Mouse (Mus musculus): ENCODE data around the gene Hist1h2bh.
"Not testable (repeated sequence)": the region's sequence is repeated elsewhere in the genome, so short reads cannot be mapped to it uniquely, and the experiment has no call there.

The Hist1h2bh gene

DNA sequence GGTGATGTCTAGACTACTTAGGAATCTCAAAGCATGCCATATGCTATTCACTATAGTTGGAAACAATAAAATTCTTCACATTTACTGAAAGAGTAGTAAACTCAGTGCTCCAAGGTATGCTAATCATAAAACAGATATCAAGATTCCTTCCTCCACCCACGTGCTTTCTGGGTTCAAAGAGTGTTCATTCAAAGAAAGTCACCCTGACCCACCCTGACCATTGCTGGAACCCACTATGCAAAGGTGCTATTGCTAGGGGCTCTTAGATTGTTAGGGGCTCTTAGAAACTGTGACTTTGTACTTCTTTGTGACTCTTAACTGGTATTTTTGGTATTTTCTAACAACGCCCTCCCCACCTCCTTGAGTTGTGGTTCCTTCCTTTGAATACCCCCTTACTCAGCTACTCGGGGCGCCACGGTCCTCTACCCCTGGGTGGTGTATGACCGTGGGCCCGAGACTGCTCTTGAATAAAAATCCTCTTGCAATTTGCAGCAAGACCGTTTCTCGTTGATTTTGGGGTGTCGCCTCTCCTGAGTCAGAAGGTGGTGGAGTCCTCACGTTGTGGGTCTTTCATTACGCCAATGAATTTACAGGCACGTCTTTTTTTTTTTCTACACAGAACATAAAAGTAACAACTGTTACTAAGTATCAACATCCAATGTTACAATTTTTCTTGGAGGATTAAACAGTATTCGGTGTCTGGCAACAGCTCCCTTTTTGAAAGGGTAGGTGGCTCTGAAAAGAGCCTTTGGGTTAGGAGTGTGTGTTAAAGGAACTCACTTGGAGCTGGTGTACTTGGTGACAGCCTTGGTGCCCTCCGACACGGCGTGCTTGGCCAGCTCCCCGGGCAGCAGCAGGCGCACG, 30.1 kb upstream of the Hist1h2bh start:
- not testable (repeated sequence) for DNase-seq

DNA sequence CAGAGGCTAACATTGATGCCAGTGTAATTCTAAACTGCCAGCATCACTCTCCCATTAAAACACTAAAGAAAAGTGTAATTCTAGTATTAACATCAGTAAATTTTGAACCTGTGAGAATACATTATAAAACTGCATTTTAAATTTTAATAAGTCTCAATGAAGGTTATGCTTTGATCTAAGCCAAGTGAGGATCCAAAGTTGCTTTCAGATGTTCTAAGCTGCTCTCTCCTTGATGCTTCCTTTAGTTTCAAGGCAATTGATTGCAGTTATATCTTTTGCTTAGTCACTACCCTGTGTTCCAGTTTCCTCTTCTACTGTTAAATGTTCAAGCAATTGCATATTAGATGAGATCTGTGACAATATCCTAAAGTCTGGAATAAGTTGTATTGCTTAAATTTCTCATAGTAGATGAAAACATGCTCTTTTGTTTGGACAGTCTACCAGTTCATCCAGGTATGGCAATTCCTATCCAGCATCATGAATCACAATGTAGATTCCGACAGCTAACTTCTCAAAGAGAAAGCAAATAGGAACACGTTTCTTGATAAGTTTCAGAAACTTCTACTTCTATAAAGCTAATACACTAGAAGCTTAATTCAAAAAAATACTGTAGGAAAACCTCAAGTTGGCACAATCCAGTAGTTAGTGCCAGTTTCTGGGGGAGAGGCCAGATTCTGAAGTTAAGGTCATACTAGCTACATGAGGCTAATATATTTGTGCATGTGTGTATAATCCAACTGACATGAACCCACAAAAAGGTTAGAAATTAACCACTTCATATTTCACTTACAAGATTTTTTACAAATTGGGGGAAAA, 29.2 kb upstream of the Hist1h2bh start:
- no peak for DNase-seq

DNA sequence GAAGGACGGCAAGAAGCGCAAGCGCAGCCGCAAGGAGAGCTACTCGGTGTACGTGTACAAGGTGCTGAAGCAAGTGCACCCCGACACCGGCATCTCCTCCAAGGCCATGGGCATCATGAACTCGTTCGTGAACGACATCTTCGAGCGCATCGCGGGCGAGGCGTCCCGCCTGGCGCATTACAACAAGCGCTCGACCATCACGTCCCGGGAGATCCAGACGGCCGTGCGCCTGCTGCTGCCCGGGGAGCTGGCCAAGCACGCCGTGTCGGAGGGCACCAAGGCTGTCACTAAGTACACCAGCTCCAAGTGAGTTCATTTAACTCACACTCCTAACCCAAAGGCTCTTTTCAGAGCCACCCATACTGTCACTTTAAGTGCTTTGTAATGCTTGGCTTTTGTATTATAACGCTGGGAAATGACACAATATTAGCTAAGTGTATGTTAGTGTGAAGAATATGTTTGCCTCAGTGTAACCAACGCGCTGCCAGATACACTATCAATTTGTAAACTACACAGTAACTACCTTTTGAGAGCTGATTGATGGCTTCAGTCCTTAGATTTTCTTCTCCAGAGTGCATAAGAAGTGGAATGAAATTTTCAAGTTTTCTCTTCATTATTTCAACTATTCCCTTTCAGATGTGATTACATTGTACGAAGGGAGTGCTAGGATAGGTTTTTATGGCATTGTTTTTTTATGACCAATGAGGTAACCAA, 28.5 kb upstream of the Hist1h2bh start:
- not testable (repeated sequence) for DNase-seq

DNA sequence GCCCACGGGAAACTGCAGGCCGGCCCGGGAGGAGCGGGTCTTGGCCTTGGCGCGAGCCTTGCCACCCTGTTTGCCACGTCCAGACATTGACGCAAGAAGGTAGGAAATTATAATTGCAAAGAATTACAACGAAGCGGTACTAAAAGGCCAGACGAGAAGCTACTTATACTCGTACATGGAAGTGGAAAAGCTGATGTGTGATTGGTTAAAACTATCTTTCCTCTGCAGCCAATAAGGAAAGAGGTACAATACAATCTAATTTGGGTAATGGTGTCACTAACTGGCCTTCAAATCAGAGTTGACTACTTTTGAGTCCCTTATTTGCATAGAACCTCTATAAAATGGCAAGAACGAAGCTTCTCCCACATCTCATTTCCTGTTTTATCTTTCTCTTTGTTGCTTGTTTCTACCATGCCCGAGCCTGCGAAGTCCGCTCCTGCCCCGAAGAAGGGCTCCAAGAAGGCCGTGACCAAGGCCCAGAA, 27.9 kb upstream of the Hist1h2bh start, which contains the start of the genes Hist1h2ae and Hist1h2bg:
Gene Hist1h2ae (minus strand): TSS at position 199 of the 482 bp plus-strand sequence.
Gene Hist1h2bg (plus strand): TSS at position 375 of the 482 bp plus-strand sequence.
- peak; percentile 53 for DNase-seq

DNA sequence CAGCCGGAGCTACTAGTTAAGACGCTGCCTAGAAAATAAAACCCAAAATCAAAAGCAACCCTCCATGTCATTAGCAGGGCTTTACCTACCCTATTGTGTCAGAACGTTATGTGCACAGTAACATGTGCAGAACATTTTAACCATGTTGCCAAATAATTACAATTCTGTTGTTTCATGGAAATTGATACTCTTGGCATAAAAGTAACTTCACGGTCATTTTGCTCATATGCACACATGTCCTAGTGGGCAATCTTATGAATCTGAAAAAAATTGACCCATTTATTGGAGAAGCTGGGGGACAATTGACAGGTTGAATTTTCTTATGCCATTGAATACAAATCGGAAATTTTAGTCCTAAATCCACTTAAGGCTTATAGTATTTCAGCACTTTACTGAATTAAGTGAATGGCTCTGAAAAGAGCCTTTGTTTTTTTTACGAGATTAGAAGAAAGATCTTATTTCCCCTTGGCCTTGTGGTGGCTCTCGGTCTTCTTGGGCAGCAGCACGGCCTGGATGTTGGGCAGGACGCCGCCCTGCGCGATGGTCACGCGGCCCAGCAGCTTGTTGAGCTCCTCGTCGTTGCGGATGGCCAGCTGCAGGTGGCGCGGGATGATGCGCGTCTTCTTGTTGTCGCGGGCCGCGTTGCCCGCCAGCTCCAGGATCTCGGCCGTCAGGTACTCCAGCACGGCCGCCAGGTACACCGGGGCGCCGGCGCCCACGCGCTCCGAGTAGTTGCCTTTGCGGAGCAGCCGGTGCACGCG, 27.2 kb upstream of the Hist1h2bh start:
- DNase-seq: not testable (repeated sequence)

DNA sequence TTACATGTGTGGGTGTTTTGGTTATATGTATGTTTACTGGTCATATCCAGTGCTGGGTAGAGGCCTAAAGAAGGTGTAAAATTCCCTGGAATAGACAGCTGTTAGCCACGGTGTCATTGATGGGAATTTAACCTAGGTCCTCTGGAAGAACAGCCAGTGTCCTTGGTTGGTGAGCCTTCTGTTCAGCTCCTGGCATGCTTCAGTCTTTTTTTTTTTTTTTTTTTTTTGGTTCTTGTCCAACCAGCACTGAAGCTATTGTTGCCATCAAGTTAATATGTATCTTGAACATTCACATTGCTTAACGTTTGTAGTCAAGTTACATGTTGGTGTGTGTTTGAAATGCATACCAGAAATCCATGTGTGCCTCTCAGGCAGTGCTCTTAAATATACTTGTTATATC, 21.3 kb upstream of the Hist1h2bh start:
- DNase-seq: no peak

DNA sequence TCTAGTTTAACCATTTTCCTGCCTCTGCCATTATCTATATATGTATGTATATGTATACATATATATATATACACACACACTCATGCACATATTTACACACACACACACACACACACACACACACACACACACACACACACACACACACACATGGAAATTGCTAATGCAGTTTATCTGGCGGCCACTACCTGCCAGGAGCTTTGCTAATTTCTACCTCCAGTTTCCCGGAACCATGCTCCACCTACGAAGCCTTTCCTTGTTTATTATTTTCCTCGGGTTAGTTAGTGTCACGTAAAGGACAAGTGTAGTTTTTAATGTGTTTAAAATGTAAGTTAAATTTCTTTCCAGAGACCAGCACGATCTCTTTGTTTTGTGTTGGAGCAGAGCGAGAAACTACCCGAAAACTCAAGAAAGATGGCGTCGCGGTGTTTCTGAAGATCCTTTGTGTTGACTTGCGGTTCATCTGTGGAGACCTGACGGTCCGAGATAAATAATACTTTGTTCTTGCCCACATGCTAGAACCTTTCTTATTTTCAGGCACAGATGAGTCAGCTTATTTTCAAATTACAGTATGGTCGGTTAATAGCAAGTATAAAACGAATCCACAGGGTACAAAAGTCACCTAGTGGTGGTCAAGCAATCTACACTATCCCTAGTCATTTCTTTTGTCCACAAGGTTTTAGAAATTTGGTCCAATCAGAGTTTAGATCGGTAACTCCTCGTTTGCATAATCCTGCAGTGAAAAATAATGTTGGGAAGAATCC, 19.7 kb upstream of the Hist1h2bh start:
- DNase-seq: peak; percentile 28

DNA sequence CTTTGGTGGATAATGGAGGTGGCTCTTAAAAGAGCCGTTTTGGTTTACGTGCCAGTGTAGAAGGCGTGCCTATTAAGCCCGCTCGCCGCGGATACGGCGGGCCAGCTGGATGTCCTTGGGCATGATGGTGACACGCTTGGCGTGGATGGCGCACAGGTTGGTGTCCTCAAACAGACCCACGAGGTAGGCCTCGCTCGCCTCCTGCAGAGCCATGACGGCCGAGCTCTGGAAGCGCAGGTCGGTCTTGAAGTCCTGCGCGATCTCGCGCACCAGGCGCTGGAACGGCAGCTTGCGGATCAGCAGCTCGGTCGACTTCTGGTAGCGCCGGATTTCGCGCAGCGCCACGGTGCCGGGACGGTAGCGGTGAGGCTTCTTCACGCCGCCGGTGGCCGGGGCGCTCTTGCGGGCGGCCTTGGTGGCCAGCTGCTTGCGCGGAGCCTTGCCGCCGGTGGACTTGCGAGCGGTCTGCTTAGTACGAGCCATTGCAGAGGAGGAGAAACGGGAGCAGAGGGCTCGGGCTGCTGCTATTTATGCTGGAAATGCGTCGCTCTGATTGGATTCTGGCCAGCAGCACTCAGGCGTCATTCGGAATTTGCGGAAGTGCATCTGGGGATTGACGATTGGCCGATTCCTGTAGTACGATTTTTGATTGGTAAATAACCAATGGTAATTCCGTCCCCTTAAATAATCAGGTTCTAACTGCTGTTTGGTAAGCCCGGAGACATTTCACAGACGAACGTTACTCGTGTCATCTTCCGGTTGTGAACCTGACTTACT, 18.9 kb upstream of the Hist1h2bh start, which contains the start of gene Hist1h3e:
Gene Hist1h3e (minus strand): TSS at position 487 of the 777 bp plus-strand sequence.
- DNase-seq: peak; percentile 93

DNA sequence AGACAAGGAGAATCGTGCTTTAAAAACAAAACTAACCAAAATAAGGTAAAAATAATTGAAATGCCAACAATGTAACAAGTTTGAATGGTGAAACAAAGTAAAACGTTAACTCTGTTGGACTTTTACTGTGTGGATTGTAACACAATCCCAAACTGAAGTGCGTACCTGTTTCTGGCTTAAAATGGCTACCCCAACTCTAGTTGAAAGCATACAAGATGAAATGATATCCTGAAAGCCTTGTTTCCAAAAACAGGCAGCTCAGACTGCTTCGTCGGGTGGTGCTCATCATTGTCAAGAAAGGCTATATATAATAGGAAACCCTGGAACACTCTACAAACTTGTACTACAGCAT, 18.3 kb upstream of the Hist1h2bh start:
- DNase-seq: not testable (repeated sequence)

DNA sequence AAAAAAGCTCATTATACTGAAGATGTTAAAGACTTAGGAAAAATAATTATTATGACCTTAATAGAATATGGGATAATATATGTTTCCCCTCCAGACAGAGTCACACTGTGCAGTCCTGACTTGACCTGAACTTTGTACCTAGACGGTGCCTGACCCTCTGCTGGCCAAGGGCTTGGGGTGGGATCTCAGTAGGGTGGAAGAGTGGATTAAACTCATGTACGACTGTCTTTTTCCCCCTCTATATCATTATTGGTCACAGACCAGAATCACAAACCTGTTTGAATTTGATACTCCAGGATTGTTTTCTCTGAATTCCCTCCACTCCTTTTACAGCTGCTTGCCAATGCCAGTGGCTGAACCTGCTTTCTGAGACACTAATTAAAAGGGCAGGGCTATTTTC, 17.5 kb upstream of the Hist1h2bh start:
- not testable (repeated sequence) for DNase-seq

DNA sequence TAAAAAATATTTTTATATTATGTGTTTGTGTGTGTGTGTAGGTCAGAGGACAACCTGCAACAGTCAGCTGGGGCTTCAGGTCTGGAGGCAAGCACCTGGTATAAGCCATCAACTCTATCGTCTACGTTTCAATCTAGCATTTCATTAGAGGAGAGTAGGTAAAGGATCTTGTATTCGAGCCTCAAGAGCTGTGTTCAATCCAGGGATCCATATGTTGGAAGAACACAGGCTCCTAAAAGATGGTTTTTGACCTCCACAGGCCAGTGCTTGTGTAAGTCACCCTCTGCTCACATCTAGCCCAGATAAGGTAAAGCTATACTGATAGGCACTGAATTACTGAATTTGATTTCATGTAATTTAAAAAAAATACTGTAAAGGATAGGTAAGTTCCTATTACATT, 13.7 kb upstream of the Hist1h2bh start:
- DNase-seq: no peak

DNA sequence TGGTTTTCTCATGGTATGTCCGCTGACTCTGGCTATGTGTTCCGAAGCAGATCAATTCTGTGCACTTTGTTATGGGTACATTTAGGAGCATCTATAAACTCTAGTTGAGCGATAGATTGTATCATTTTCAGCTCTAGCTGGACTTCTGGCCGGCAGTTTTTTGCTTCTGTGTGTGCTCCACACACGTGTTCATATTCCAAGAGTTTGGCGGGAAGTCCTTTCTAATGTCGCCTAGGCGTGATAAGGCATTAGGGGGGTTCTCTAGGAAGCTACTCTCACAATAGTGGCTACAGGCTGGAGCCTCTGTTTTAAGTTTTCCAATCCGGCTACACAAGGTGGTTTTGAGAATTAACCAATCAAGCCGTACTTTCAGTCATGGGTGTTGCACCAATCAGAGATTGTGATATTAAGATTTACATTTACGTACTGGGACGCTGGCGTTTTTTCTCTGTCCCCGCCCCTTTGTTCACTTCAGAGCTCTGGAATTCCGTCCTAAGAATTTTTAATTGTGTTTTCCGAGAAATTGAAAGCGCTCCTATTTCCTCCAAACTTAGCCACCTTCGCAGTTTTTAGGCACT, 12.7 kb upstream of the Hist1h2bh start:
- DNase-seq: peak; percentile 40

DNA sequence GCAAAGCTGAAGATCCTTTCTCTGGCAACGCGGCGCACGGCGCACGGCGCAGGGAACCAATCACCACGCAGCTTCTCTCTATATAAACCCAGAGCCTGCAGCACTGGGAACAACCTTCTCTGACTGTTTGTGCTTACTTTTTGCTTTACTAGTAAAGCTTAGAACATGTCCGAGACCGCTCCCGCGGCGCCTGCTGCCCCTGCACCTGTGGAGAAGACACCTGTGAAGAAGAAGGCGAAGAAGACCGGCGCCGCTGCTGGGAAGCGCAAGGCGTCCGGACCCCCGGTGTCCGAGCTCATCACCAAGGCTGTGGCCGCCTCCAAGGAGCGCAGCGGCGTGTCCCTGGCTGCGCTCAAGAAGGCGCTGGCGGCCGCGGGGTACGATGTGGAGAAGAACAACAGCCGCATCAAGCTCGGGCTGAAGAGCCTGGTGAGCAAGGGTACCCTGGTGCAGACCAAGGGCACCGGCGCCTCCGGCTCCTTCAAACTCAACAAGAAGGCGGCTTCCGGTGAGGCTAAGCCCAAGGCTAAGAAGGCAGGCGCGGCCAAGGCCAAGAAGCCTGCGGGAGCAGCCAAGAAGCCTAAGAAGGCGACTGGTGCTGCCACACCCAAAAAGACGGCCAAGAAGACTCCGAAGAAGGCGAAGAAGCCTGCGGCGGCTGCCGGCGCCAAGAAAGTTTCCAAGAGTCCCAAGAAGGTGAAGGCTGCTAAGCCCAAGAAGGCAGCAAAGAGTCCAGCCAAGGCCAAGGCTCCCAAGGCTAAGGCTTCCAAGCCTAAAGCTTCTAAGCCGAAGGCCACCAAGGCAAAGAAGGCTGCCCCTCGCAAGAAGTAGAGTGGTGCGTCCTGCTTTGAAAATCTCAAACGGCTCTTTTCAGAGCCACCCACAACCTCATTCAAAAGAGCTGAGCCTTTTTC, 12.0 kb upstream of the Hist1h2bh start:
- peak; percentile 60 for DNase-seq

DNA sequence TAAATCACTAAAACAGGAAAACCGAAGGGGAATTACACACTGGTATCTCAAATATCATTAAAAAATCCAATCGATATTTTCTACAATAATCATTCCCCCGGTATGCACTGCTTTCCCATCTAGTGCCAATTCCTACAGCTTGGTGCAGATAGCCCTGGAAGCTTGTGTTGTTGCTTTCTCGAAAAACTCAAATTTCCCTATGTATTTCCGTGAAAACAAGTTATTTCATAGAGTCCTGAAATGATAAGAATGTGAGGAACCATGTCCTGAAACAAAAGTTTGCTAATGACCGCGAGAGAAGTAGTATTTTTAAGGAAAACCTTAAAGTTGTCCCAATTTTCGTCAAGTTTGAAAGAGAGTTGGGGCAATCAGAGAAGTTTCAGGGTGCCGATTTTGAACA, 11.2 kb upstream of the Hist1h2bh start:
- no peak for DNase-seq

DNA sequence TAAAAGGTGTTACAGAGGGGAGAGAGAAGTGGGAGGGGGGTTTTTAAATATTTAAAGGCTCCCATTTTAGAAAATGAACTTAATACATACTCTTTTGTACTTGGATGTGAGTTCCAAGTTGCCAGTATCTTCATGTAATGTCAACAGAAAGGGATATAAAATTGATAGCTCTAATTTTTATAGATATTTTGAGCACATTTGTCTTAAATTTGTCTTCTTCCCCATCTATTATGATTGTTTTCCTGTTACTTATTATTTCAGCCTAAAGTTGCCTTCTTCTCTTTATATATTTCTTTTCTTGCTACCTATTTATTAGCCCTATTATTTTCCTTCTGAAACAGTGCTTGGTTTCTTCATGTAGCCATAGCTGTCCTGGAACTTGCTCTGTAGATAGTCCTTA, 9.8 kb upstream of the Hist1h2bh start, which contains the start of gene Hist1h1d:
Gene Hist1h1d (plus strand): TSS at position 301 of the 400 bp plus-strand sequence.
- no peak for DNase-seq

DNA sequence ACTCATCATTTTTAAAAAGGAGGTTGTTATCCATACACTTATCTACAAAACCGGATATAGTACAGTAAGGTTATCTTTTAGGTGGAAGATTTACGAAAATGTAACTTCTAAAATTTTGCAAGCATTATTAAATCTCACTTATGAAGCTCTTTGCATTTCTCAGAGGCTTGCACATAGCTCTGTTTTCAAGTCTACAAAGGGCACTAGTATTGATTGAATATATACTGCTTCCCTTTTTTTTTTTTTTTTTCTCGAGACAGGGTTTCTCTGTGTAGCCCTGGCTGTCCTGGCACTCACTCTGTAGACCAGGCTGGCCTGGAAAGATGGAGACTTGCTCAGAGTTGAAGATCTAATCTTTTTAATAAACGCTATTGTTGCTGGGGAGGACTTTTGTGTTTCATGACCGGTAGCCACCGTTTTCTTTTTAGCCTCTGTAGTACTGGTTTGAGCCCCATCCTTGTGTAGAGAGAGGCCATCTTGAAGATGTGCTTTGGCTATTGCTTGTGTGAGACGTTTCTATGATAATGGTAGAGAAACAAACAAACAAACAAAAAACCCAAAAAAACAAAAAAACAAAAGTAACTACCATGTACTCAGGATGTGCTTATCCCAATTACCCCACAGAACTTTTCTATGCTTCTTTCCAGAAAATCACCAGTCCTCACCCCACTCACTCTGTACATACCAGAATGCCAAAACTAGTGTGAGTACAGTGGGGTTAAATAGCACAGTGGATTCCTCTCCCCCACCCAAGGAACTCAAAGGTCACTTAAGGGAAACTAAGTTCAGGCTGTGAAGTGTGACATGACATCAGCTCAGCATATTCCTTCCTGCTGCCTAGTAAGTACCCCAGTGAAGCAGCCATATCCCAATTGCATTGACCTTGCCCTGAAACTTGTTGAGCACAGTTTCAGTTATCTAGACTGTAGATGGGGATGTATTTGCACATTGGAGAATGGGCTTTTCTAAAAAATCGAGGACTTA, 9.0 kb upstream of the Hist1h2bh start:
- DNase-seq: no peak

DNA sequence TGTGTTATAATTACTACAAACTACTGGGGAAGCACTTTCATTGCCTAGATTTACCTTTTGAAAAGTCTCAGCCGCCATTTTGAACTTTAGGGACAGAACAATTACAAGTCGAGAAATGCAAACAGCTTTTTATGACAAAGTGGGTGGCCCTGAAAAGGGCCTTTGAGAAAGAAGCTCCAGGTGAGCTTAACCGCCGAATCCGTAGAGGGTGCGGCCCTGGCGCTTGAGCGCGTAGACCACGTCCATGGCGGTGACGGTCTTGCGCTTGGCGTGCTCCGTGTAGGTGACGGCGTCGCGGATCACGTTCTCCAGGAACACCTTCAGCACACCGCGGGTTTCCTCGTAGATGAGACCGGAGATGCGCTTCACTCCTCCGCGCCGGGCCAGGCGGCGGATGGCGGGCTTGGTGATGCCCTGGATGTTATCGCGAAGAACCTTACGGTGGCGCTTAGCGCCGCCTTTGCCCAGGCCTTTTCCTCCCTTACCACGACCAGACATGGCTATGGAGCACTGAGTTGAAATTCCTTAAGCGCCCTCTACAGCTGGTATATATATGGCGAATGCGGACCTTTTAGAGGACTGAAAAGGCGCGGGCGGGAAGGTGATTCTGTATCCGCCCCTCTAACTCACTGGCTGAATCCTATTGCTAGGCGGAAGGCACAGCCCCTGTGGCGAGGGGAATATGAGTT, 8.1 kb upstream of the Hist1h2bh start, which contains the start of gene Hist1h4f:
Gene Hist1h4f (minus strand): TSS at position 503 of the 689 bp plus-strand sequence.
- DNase-seq: peak; percentile 76

Data from right cerebral cortex, postnatal 4 days (tissue).